Mouse (Mus musculus): ENCODE measurements around the gene Ppp1r12c. TPM values are rescaled to one million over a fixed set of nuclear protein-coding genes. Genes with fewer than 3 reads are reported as not detected.

The Ppp1r12c gene
- 134 TPM for polyA plus RNA-seq (2015; fragmentation: Illumina TruSeq; extraction: RNeasy Lipid Tissue Mini Kit (QIAGEN cat#74804); ENCODE audit: low read depth, low replicate concordance)

GRCm38 (mm10) chr7:4501558-4502397 is at the start of gene Ppp1r12c:
TSS of gene Ppp1r12c (minus strand) at chr7:4501680.

DNA sequence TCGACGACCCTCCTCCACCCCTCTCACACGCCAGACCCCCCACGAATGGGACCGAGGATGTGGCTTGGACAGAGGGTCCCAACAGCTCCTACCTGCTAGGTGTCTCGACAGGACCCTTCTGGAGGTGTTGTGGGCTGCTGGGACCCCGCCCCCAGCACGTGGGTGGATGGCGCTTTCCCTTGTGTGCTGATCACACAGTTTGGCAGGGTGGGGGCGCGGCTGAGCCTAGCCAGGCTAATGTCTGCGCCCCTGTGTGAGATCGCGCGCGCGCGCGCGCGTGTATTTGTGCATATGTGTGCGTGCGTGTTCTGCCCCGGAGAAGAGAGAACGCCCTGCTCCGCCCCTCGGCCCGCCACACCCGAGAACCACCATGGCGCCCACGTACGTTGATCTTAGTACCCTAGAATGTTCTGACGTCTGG is 45.8 kb upstream of the Ppp1r12c start, which contains the start of gene Syt5:
Gene Syt5, minus strand, starts transcription at position 321 of the 421 bp plus-strand sequence.

GRCm38 (mm10) chr7:4532005-4532729 is 30.7 kb upstream of the Ppp1r12c start, which contains the start of gene Dnaaf3:
TSS of gene Dnaaf3 (minus strand) at chr7:4532453.

GRCm38 (mm10) chr7:4524212-4524922 is 22.9 kb upstream of the Ppp1r12c start, which contains the start of gene Tnni3:
TSS of gene Tnni3 (minus strand) at chr7:4524229.

GRCm38 (mm10) chr7:4516332-4517050 is 15.0 kb upstream of the Ppp1r12c start, which contains the start of gene Tnnt1:
TSS of gene Tnnt1 (minus strand) at chr7:4516382.

DNA sequence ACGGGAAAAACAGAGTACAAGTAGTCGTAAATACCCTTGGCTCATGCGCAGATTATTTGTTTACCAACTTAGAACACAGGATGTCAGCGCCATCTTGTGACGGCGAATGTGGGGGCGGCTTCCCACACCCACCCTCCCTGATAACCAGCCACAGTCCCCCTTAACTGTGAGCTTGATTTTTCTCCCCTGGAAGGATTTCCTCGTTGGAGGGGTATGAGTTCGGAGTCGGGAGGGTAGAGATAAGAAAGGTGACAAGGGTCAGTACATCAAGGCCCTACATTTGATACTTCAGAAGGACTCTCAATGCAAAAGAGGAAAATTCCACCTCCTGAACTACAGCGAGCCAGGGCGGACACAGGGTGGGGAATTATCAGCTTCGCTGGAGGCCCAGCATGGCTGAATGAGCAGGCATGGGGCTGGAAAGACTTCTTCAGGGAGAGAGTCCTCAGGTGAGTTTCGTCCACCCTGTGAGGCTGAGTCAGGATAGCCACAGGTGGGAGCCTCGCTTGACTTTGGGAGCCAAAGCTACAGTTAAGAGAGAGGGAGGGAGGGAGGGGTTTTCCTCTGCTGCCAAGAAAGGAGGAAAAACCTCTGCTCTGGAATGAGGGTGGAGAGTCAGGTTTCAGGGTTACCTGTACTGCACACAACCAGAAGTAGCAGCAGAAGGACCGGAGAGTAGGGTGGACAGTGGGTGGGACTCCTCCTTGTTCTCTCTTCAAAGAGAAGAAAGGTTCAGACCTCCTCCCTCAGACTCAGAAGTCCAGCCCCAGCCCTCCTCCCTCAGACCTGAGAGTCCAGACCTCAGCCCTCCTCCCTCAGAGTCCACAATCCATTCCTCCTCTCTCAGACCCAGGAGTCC is 40.7 kb downstream of the Ppp1r12c start, which contains the start of gene Eps8l1:
Gene Eps8l1, plus strand, starts transcription at position 99 of the 859 bp plus-strand sequence.

DNA sequence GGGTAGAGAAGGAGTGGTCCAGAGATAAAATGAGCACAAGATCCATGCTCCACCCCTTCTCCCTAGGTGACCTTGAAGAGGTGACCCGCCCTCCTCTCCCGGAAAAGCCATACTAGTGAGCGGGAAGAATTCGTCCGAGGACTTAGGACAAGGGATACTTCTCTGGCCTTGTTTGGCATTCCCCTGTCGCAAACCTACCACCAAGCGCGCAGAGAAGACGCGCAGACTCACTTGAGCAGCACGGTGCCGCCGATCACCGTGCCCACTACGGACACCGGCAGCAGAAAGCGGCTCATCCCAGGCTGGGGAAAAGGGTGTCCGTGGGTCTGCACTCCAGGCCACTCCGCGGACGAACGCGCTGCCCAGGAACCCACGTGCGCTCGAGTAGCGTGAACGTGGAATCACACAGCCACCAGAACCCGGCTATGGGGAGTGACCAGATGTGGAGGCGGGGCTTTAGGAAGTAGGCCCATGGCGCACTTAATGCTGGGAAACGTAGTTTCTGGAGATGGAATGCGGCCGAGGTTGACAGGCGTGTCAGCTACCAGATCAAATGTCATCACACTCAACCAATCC is 56.2 kb downstream of the Ppp1r12c start, which contains the start of gene Rdh13:
Gene Rdh13, minus strand, starts transcription at position 434 of the 576 bp plus-strand sequence.

Other genes with a start within 250 kb of the Ppp1r12c start
- not detected for gene Ncr1, start 164.0 kb downstream of the Ppp1r12c start, polyA plus RNA-seq (2015; fragmentation: Illumina TruSeq; extraction: RNeasy Lipid Tissue Mini Kit (QIAGEN cat#74804); ENCODE audit: low read depth, low replicate concordance)
- not detected for gene Gp6, start 103.9 kb downstream of the Ppp1r12c start, polyA plus RNA-seq (2015; fragmentation: Illumina TruSeq; extraction: RNeasy Lipid Tissue Mini Kit (QIAGEN cat#74804); ENCODE audit: low read depth, low replicate concordance)
- 32.6 TPM for gene Rdh13, start 56.0 kb downstream of the Ppp1r12c start, polyA plus RNA-seq (2015; fragmentation: Illumina TruSeq; extraction: RNeasy Lipid Tissue Mini Kit (QIAGEN cat#74804); ENCODE audit: low read depth, low replicate concordance)
- gene Eps8l1, start 41.0 kb downstream of the Ppp1r12c start, polyA plus RNA-seq (2015; fragmentation: Illumina TruSeq; extraction: RNeasy Lipid Tissue Mini Kit (QIAGEN cat#74804); ENCODE audit: low read depth, low replicate concordance) = 12.5 TPM
- 30.2 TPM for gene Tnnt1, start 14.7 kb upstream of the Ppp1r12c start, polyA plus RNA-seq (2015; fragmentation: Illumina TruSeq; extraction: RNeasy Lipid Tissue Mini Kit (QIAGEN cat#74804); ENCODE audit: low read depth, low replicate concordance)
- 3.3 TPM for gene Tnni3, start 22.5 kb upstream of the Ppp1r12c start, polyA plus RNA-seq (2015; fragmentation: Illumina TruSeq; extraction: RNeasy Lipid Tissue Mini Kit (QIAGEN cat#74804); ENCODE audit: low read depth, low replicate concordance)
- gene Dnaaf3, start 30.8 kb upstream of the Ppp1r12c start, polyA plus RNA-seq (2015; fragmentation: Illumina TruSeq; extraction: RNeasy Lipid Tissue Mini Kit (QIAGEN cat#74804); ENCODE audit: low read depth, low replicate concordance) = 1.2 TPM
- 318 TPM for gene Syt5, start 45.9 kb upstream of the Ppp1r12c start, polyA plus RNA-seq (2015; fragmentation: Illumina TruSeq; extraction: RNeasy Lipid Tissue Mini Kit (QIAGEN cat#74804); ENCODE audit: low read depth, low replicate concordance)
- gene Ptprh, start 102.4 kb upstream of the Ppp1r12c start, polyA plus RNA-seq (2015; fragmentation: Illumina TruSeq; extraction: RNeasy Lipid Tissue Mini Kit (QIAGEN cat#74804); ENCODE audit: low read depth, low replicate concordance) = 0.92 TPM
- gene Tmem86b, start 129.7 kb upstream of the Ppp1r12c start, polyA plus RNA-seq (2015; fragmentation: Illumina TruSeq; extraction: RNeasy Lipid Tissue Mini Kit (QIAGEN cat#74804); ENCODE audit: low read depth, low replicate concordance) = 13.2 TPM
- 99.8 TPM for gene Ppp6r1, start 157.3 kb upstream of the Ppp1r12c start, polyA plus RNA-seq (2015; fragmentation: Illumina TruSeq; extraction: RNeasy Lipid Tissue Mini Kit (QIAGEN cat#74804); ENCODE audit: low read depth, low replicate concordance)
- gene Hspbp1, start 183.4 kb upstream of the Ppp1r12c start, polyA plus RNA-seq (2015; fragmentation: Illumina TruSeq; extraction: RNeasy Lipid Tissue Mini Kit (QIAGEN cat#74804); ENCODE audit: low read depth, low replicate concordance) = 126 TPM
- 257 TPM for gene Brsk1, start 188.9 kb upstream of the Ppp1r12c start, polyA plus RNA-seq (2015; fragmentation: Illumina TruSeq; extraction: RNeasy Lipid Tissue Mini Kit (QIAGEN cat#74804); ENCODE audit: low read depth, low replicate concordance)
- gene Tmem150b, start 223.6 kb upstream of the Ppp1r12c start, polyA plus RNA-seq (2015; fragmentation: Illumina TruSeq; extraction: RNeasy Lipid Tissue Mini Kit (QIAGEN cat#74804); ENCODE audit: low read depth, low replicate concordance) = not detected
- 21.4 TPM for gene Kmt5c, start 238.4 kb upstream of the Ppp1r12c start, polyA plus RNA-seq (2015; fragmentation: Illumina TruSeq; extraction: RNeasy Lipid Tissue Mini Kit (QIAGEN cat#74804); ENCODE audit: low read depth, low replicate concordance)

All from brain, adult 10 weeks (tissue).